Mouse (Mus musculus) brain, embryonic 14.5 days (tissue): ENCODE measurements around the gene Nlgn1.

Source experiments
- CTCF ChIP-seq: fragments of 200-500 bp; IDR thresholded peaks from 2 replicates; pipeline ENCODE4 v1.5.1; 2012; ENCODE audit warnings: inconsistent platforms, mild to moderate bottlenecking, moderate library complexity, borderline replicate concordance; ENCODE audit not compliant: insufficient read depth, insufficient read length; ENCODE audit errors: extremely low read depth
- POLR2A ChIP-seq: fragments of 200-500 bp; IDR thresholded peaks from 2 replicates; pipeline ENCODE4 v1.6.1; 2012; ENCODE audit warnings: mild to moderate bottlenecking, inconsistent platforms, borderline replicate concordance; ENCODE audit not compliant: poor library complexity, insufficient read depth, insufficient read length, severe bottlenecking; ENCODE audit errors: extremely low read depth

DNA sequence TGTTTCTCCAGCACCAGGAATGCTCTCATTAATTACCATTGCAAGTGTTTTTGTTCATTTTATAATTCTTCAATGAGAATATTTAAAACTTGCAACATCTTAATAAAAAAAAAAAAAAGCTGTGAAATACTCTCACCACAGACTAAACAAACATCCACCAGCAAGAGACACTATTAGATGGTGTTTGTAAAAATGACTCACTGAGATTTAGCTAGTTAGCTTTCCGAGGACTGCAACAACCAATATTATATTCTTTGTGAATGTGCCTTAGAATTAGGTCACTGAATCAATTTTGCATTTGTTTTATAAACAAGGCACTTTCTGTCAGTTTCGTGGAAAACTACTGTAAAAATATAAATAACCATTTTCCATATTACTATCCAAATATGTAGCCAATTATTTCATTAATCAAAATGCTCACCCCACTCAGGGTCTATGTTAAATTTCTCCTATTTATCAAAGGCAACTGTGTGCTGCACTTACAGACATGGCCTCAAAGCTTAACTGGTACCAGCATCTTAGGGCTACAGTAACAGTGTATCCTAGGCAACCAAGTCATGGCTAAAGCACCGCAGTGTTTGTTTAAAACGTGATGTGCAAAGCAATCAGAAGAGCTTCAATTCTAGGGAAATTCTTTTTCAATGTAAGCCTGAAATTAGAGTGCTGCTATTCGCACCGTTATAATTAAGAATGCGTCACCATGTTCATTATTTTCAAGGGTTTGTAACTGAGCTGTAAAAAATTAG, 329.2 kb downstream of the Nlgn1 start:
- TF ChIP-seq POLR2A, result no peak
- TF ChIP-seq CTCF, result no peak
